Mouse (Mus musculus): ENCODE data around the gene Ush1g.

DNA sequence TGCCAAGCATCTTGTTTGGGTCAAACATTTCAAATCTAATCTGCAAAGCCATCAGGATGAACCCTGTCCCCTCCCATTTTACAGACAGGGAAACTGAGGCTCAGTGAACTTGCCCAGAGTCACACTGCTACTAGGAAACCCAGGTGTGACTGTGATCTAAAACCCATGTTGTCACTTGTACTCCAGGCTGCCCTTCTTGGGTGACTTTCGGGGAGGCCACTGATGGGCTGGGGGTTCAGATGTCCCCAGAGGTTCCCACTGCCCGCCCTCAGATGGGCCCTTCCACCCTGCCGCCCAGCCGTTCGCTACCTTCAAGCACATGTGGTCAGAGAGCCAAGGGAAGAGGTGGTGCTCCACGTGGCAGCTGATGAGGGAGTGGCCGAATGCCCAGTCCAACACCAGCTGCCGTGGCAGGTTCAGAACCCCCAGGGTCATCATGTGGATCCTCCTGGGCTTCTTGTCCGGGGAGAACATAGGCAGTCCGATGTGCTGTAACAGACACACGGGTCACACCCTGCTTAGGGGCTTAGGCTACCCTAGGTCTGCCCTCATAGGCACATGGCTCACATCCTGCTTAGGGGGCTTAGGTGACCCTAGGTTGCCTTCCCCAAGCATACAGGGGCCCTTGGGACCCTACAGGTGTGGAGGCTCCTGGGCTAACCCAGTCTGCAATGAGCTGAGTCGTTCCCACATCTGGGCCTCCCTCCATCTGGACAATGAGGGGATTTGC lies 37.8 kb downstream of the Ush1g start:
- TF ChIP-seq CTCF (IDR thresholded peaks at IDR 0.05; ENCODE audit: extremely low read depth, insufficient read depth, insufficient read length, insufficient replicate concordance): no peak
- TF ChIP-seq POLR2A (IDR thresholded peaks at IDR 0.05; ENCODE audit: low read depth, low read length): no peak
